Mouse (Mus musculus): Measurements from ENCODE around the gene Wdr18.

DNA sequence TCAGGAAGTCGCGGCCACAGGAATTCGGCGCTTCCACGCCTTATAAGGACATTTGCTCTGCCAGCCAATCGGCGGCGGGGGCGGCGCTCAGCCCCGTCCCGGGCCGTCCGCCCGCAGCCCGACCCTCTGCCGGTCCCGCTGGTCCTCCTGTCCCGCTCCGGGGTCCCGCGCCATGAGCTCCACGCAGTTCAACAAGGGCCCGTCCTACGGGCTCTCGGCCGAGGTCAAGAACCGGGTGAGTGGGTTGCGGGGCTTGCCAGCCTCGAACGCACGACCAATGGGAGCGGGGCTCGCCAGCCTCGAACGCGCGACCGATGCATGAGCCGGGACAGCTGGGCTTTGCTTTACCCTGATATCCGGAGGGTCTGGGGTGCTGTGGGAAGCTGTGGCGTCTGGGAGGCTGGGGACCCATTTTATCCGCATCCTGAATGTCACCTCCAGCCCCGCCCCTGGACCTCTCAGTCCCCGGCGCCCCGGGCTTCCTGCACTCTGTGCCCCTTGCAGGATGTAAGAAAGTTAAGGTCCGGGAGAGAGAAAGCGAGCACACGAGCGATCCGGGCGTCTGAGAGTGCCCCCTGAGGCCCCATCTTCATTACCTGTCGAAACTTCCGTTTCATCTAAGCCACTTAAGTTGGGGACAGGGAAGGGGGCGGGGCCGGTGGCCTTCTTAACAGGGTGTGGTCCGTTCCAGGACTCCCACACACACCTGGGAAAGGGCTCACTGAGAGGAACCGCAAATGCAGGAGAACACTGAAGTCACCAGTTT, 28.7 kb downstream of the Wdr18 start, which contains the start of gene Cnn2:
- TF ChIP-seq CTCF (IDR thresholded peaks at IDR 0.05; ENCODE audit: low read depth) = no peak
- no peak for TF ChIP-seq EP300 (optimal IDR thresholded peaks at IDR 0.05)

Measured in stomach, postnatal 0 days (tissue).